Mouse (Mus musculus) G1E (cell line): ENCODE data around the gene Olfr1368.

ENCODE experiments used
- CTCF ChIP-seq: IDR thresholded peaks from 2 replicates; pipeline ENCODE4 v1.5.1; 2012; ENCODE audit warnings: low read depth, low read length, inconsistent platforms, mixed read lengths
- GATA2 ChIP-seq: IDR thresholded peaks from 2 replicates; pipeline ENCODE4 v1.6.1; 2012; ENCODE audit warnings: low read depth, low read length, inconsistent platforms, borderline replicate concordance
- POLR2AphosphoS5 ChIP-seq: IDR thresholded peaks from 2 replicates; pipeline ENCODE4 v1.6.1; 2012; ENCODE audit warnings: low read depth, low read length, inconsistent platforms; ENCODE audit not compliant: insufficient replicate concordance

DNA sequence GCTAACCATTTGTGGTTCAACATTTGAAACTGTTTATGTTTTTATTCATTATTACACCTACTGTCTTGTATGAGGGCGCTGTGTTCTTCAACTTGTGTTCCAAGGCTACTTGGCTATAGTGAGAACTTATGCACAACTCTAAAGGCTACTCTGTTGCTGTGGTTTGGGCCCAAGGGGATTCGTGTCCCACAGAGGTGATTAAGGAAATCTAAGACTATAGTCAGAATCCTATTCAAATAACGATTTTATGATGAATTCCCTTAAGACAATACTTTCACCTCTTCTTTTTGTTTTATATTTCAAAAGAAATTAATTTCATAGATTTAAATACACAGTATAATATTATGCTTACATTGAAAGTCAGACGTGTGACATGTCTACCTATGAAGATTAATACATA, at the start of gene Olfr1368:
- TF ChIP-seq GATA2 (no peak), CTCF (no peak), POLR2AphosphoS5 (no peak)
